Mouse (Mus musculus) gastrocnemius, postnatal 25 days (tissue): ENCODE measurements around the gene Numa1. TPM values are rescaled to one million over a fixed set of nuclear protein-coding genes. Genes with fewer than 3 reads are reported as not detected.
A peak's percentile ranks its signal among the peaks of the same experiment; 100 is the strongest.
"Not testable (repeated sequence)": the region's sequence is repeated elsewhere in the genome, so short reads cannot be mapped to it uniquely, and the experiment has no call there.

ENCODE experiments used
- DNase-seq: peaks from one replicate; pipeline ENCODE4 v3.0.0; 2022
- long read RNA-seq, 2 experiments: library from polyadenylated mRNA; stranded (forward); transcript quantifications; one replicate each; pipeline ENCODE4 v2.0.0; 2021
- total RNA-seq, 2 experiments: library from RNA; stranded (reverse); gene quantifications; 1 replicate in 1 of 2; 2 replicates in 1 of 2; pipeline ENCODE4 v1.2.3; 2021

Gene Numa1
- 10 to 100 TPM; 43.8 to 46.7 TPM for total RNA-seq
- long read RNA-seq, experiment 1, partial matches to known transcripts = 3 of 4 reads
- long read RNA-seq, experiment 1, other reads (novel, unspliced or antisense) = 1 of 4 reads
- long read RNA-seq, experiment 2, partial matches to known transcripts = 6 of 11 reads
- long read RNA-seq, experiment 2, other reads (novel, unspliced or antisense) = 3 of 11 reads

- peak; percentile 95 for DNase-seq
These were observed at the start of gene Numa1, which contains the start of gene Lrrc51 for GRCm38 (mm10) chr7:101933751-101934240. Gene Numa1 (plus strand): TSS chr7:101934111. Gene Lrrc51 (minus strand): TSS chr7:101933895.

- DNase-seq = no peak
These were observed 49.8 kb upstream of the Numa1 start for GRCm38 (mm10) chr7:101884160-101884559.

GRCm38 (mm10) chr7:101886274-101886673 lies 47.6 kb upstream of the Numa1 start:
- no peak for DNase-seq

- no peak for DNase-seq
These were observed 45.5 kb upstream of the Numa1 start for GRCm38 (mm10) chr7:101888460-101888859.

- no peak for DNase-seq
These were observed 38.2 kb upstream of the Numa1 start for GRCm38 (mm10) chr7:101895695-101896094.

- peak; percentile 95 for DNase-seq
These were observed 37.5 kb upstream of the Numa1 start for GRCm38 (mm10) chr7:101896104-101897066.

- no peak for DNase-seq
These were observed 33.4 kb upstream of the Numa1 start for GRCm38 (mm10) chr7:101900331-101901097.

- no peak for DNase-seq
These were observed 31.9 kb upstream of the Numa1 start for GRCm38 (mm10) chr7:101901969-101902368.

- DNase-seq = no peak
These were observed 31.1 kb upstream of the Numa1 start for GRCm38 (mm10) chr7:101902846-101903245.

- DNase-seq = peak; percentile 99
These were observed 28.2 kb upstream of the Numa1 start, which contains the start of gene Lamtor1 for GRCm38 (mm10) chr7:101905561-101906286. Gene Lamtor1 (plus strand): TSS chr7:101905904.

- no peak for DNase-seq
These were observed 27.6 kb upstream of the Numa1 start, which contains the start of gene Tomt for GRCm38 (mm10) chr7:101906287-101906681. Gene Tomt (minus strand): TSS chr7:101906359.

GRCm38 (mm10) chr7:101906696-101907095 lies 27.2 kb upstream of the Numa1 start:
- no peak for DNase-seq

- DNase-seq = peak; percentile 58
These were observed 25.5 kb upstream of the Numa1 start for GRCm38 (mm10) chr7:101908367-101908766.

- peak; percentile 76 for DNase-seq
These were observed 23.8 kb upstream of the Numa1 start for GRCm38 (mm10) chr7:101910138-101910537.

- no peak for DNase-seq
These were observed 21.9 kb upstream of the Numa1 start for GRCm38 (mm10) chr7:101911982-101912381.

GRCm38 (mm10) chr7:101918071-101918470 lies 15.8 kb upstream of the Numa1 start:
- DNase-seq = no peak

GRCm38 (mm10) chr7:101925892-101926291 lies 8.0 kb upstream of the Numa1 start:
- DNase-seq = not testable (repeated sequence)

- no peak for DNase-seq
These were observed 5.8 kb upstream of the Numa1 start for GRCm38 (mm10) chr7:101928093-101928492.

- DNase-seq = no peak
These were observed 1.4 kb upstream of the Numa1 start for GRCm38 (mm10) chr7:101932551-101932950.

GRCm38 (mm10) chr7:101933300-101933699 lies 611 bp upstream of the Numa1 start:
- DNase-seq = no peak

GRCm38 (mm10) chr7:101935957-101936356 lies 2.0 kb downstream of the Numa1 start:
- no peak for DNase-seq
